Comparison of ENCODE assay signal across 8 mouse cellular contexts in genomic region chr10:60277207-60278005, GRCm38 (mm10). TPM values are rescaled to one million over a fixed set of nuclear protein-coding genes. Genes with fewer than 3 reads are reported as not detected.
A peak's percentile ranks its signal among the peaks of the same experiment; 100 is the strongest.
DNase-seq lines count a peak whose midpoint lies in the region; ATAC-seq and TF ChIP-seq lines count a peak whose summit lies in the region.

Psap (plus strand) TSS chr10:60277627.

- 2% methylated on average over 54 of the region's 54 CpGs for WGBS in forebrain, embryonic 12.5 days
- 3% methylated on average over 54 of the region's 54 CpGs for WGBS in heart, postnatal 0 days
- 2% methylated on average over 54 of the region's 54 CpGs for WGBS in liver, embryonic 16.5 days (ENCODE audit: insufficient replicate concordance)
- WGBS in neural tube, embryonic 13.5 days: 2% methylated on average over 54 of the region's 54 CpGs

- H3K27ac ChIP-seq in CH12.LX (ENCODE audit: insufficient read depth, low read depth): peak within 1 kb of the TSS; percentile 57
- H3K27ac ChIP-seq in forebrain, embryonic 12.5 days: peak within 1 kb of the TSS; percentile 92
- peak within 1 kb of the TSS; percentile 89 for H3K27ac ChIP-seq in heart, postnatal 0 days (ENCODE audit: low read depth)
- peak within 1 kb of the TSS; percentile 75 for H3K27ac ChIP-seq in liver, embryonic 16.5 days (ENCODE audit: low read length)
- peak within 1 kb of the TSS; percentile 96 for H3K27ac ChIP-seq in neural tube, embryonic 13.5 days (replicated peaks)
- H3K27ac ChIP-seq in testis, adult 2 months (ENCODE audit: control insufficient read depth, insufficient read depth, low read depth, low read length): peak within 1 kb of the TSS; percentile 84

- no peak for TF ChIP-seq RAD21 in CH12.LX (IDR thresholded peaks at IDR 0.05; ENCODE audit: low read depth, low read length)

- peak; percentile 93 for TF ChIP-seq POLR2A in CH12.LX (IDR thresholded peaks at IDR 0.05; ENCODE audit: low read depth, low read length)
- TF ChIP-seq POLR2A in testis, adult 2 months (IDR thresholded peaks at IDR 0.05; ENCODE audit: control insufficient read depth, low read depth, low read length): peak; percentile 88

- H3K36me3 ChIP-seq in CH12.LX (replicated peaks in 1 of 2; ENCODE audit: control insufficient read depth in 1 of 2, insufficient read depth in 1 of 2, low read length in 1 of 2): peaks cover 0 to 9% of the 10 kb centered on the region in 2 experiments
- H3K36me3 ChIP-seq in forebrain, embryonic 12.5 days (replicated peaks): no peaks in the 10 kb centered on the region; the same call in 1 of the 2 replicates
- 0 out of 2 replicates have a peak, but pooled peaks cover 4% of the 10 kb centered on the region for H3K36me3 ChIP-seq in heart, postnatal 0 days (replicated peaks; ENCODE audit: control insufficient read depth, insufficient read depth, low read length)
- H3K36me3 ChIP-seq in liver, embryonic 16.5 days (ENCODE audit: control insufficient read depth, insufficient read depth): no peaks in the 10 kb centered on the region
- peaks cover 3% of the 10 kb centered on the region; the same call in 1 of the 2 replicates for H3K36me3 ChIP-seq in neural tube, embryonic 13.5 days
- no peaks in the 10 kb centered on the region for H3K36me3 ChIP-seq in testis, adult 2 months (ENCODE audit: control insufficient read depth, insufficient read depth, low read length)

- peak; percentile 93 for ATAC-seq in forebrain, embryonic 12.5 days (ENCODE audit: low FRiP score)
- peak; percentile 94 for ATAC-seq in heart, postnatal 0 days (ENCODE audit: insufficient read depth, low read depth)
- ATAC-seq in liver, embryonic 16.5 days (ENCODE audit: low read depth): peak; percentile 91
- peak; percentile 88 for ATAC-seq in neural tube, embryonic 13.5 days (ENCODE audit: low read depth)

- H3K4me3 ChIP-seq in CH12.LX (replicated peaks in 1 of 3; ENCODE audit: low read depth in 2 of 3, low read length in 2 of 3, poor library complexity in 1 of 3): peak within 1 kb of the TSS; percentile 86 to 100 (median 93)
- peak within 1 kb of the TSS; percentile 79 for H3K4me3 ChIP-seq in forebrain, embryonic 12.5 days (replicated peaks)
- H3K4me3 ChIP-seq in heart, postnatal 0 days (ENCODE audit: low read depth, low read length): peak within 1 kb of the TSS; percentile 89
- H3K4me3 ChIP-seq in liver, embryonic 16.5 days (ENCODE audit: low read depth, low read length): peak within 1 kb of the TSS; percentile 84
- H3K4me3 ChIP-seq in neural tube, embryonic 13.5 days: peak within 1 kb of the TSS; percentile 84
- H3K4me3 ChIP-seq in testis, adult 2 months (ENCODE audit: control insufficient read depth, low read depth, low read length): peak within 1 kb of the TSS; percentile 92

- H3K9me3 ChIP-seq in CH12.LX (replicated peaks; ENCODE audit: low read length): no peaks in the 10 kb centered on the region
- H3K9me3 ChIP-seq in forebrain, embryonic 12.5 days: no peaks in the 10 kb centered on the region
- no peaks in the 10 kb centered on the region for H3K9me3 ChIP-seq in heart, postnatal 0 days (replicated peaks; ENCODE audit: control insufficient read depth, low read length)
- H3K9me3 ChIP-seq in liver, embryonic 16.5 days (replicated peaks; ENCODE audit: control insufficient read depth, low read length): no peaks in the 10 kb centered on the region
- H3K9me3 ChIP-seq in neural tube, embryonic 13.5 days: no peaks in the 10 kb centered on the region

- in situ Hi-C loops in CH12.LX (cut with MboI; ENCODE audit: low pct_ligation_motif_present, low pct_unique_long_range_greater_than_20kb, low sequenced_read_pairs): no loop called here

- TF ChIP-seq CTCF in CH12.LX (conservative IDR thresholded peaks at IDR 0.05 in 1 of 2, IDR thresholded peaks at IDR 0.05 in 1 of 2; ENCODE audit: low read depth in 2 of 2, low read length in 2 of 2): no peak
- TF ChIP-seq CTCF in heart, postnatal 0 days (IDR thresholded peaks at IDR 0.05; ENCODE audit: low read depth): no peak
- TF ChIP-seq CTCF in testis, adult 2 months (IDR thresholded peaks at IDR 0.05; ENCODE audit: control insufficient read depth, insufficient read depth, insufficient replicate concordance, low read depth, low read length): no peak

- no peak for TF ChIP-seq EP300 in CH12.LX (IDR thresholded peaks at IDR 0.05; ENCODE audit: low read length)
- TF ChIP-seq EP300 in heart, postnatal 0 days (IDR thresholded peaks at IDR 0.05; ENCODE audit: low read depth): 0 out of 2 replicates have a peak, but pooled peaks have one; percentile 72

- H3K4me2 ChIP-seq in CH12.LX (ENCODE audit: insufficient read depth, low read depth, poor library complexity, severe bottlenecking): peak within 1 kb of the TSS; percentile 85
- H3K4me2 ChIP-seq in forebrain, embryonic 12.5 days: peak within 1 kb of the TSS; percentile 92
- peak within 1 kb of the TSS; percentile 90 for H3K4me2 ChIP-seq in heart, postnatal 0 days (ENCODE audit: low read depth, low read length)
- peak within 1 kb of the TSS; percentile 68 for H3K4me2 ChIP-seq in liver, embryonic 16.5 days (ENCODE audit: low read depth, low read length)
- peak within 1 kb of the TSS; percentile 84 for H3K4me2 ChIP-seq in neural tube, embryonic 13.5 days

- dilution Hi-C loops in CH12.LX (cut with MboI; ENCODE audit: extremely low pct_ligation_motif_present, extremely low pct_unique_long_range_greater_than_20kb, low sequenced_read_pairs): no loop called here

- DNase-seq in CH12.LX (ENCODE audit: extremely low read depth): peak; percentile 92
- DNase-seq in c-Kit-positive CD71-positive TER-119-negative erythroid progenitor cells, embryonic 14.5 days (ENCODE audit: low read depth): peak; percentile 89
- DNase-seq in heart, postnatal 0 days (ENCODE audit: low spot score): peak; percentile 84
- DNase-seq in kidney, postnatal 4 days: peak; percentile 94 to 96

- no peaks in the 10 kb centered on the region for H3K27me3 ChIP-seq in CH12.LX (replicated peaks)
- no peaks in the 10 kb centered on the region for H3K27me3 ChIP-seq in forebrain, embryonic 12.5 days
- no peaks in the 10 kb centered on the region for H3K27me3 ChIP-seq in heart, postnatal 0 days (ENCODE audit: control insufficient read depth, insufficient read depth, low read length)
- H3K27me3 ChIP-seq in liver, embryonic 16.5 days (ENCODE audit: control insufficient read depth, insufficient read depth, low read depth, low read length): no peaks in the 10 kb centered on the region
- no peaks in the 10 kb centered on the region for H3K27me3 ChIP-seq in neural tube, embryonic 13.5 days
- H3K27me3 ChIP-seq in testis, adult 2 months (ENCODE audit: control insufficient read depth, insufficient read depth, low read length): no peaks in the 10 kb centered on the region

- H3K79me2 ChIP-seq in CH12.LX (replicated peaks; ENCODE audit: control insufficient read depth, extremely low read depth, insufficient read depth, poor library complexity, severe bottlenecking): peaks cover 49% of the 10 kb centered on the region

- H3K9ac ChIP-seq in CH12.LX (ENCODE audit: insufficient read depth, low read depth): peak within 1 kb of the TSS; percentile 78
- peak within 1 kb of the TSS; percentile 85 for H3K9ac ChIP-seq in forebrain, embryonic 12.5 days
- H3K9ac ChIP-seq in heart, postnatal 0 days (replicated peaks; ENCODE audit: low read depth, low read length): peak within 1 kb of the TSS; percentile 88
- peak within 1 kb of the TSS; percentile 88 for H3K9ac ChIP-seq in liver, embryonic 16.5 days (ENCODE audit: low read depth, low read length)
- H3K9ac ChIP-seq in neural tube, embryonic 13.5 days: peak within 1 kb of the TSS; percentile 93

- peaks cover 14 to 55% of the 10 kb centered on the region in 2 experiments for H3K4me1 ChIP-seq in CH12.LX (ENCODE audit: control insufficient read depth in 1 of 2, insufficient read depth in 2 of 2)
- H3K4me1 ChIP-seq in forebrain, embryonic 12.5 days: peaks cover 47% of the 10 kb centered on the region
- peaks cover 47% of the 10 kb centered on the region for H3K4me1 ChIP-seq in heart, postnatal 0 days (ENCODE audit: control insufficient read depth, insufficient read depth)
- H3K4me1 ChIP-seq in liver, embryonic 16.5 days (ENCODE audit: control insufficient read depth, low read depth, low read length): peaks cover 42% of the 10 kb centered on the region
- H3K4me1 ChIP-seq in neural tube, embryonic 13.5 days (replicated peaks): peaks cover 50% of the 10 kb centered on the region
- 0 out of 2 replicates have a peak, but pooled peaks cover 2% of the 10 kb centered on the region for H3K4me1 ChIP-seq in testis, adult 2 months (ENCODE audit: control insufficient read depth, insufficient read depth, low read length)

TF ChIP-seq in CH12.LX, 34 proteins besides CTCF, POLR2A, EP300 and RAD21 (continues in another document):
- TF ChIP-seq ZKSCAN1 (IDR thresholded peaks at IDR 0.05; ENCODE audit: borderline replicate concordance, low read depth, low read length) (no peak), TBP (conservative IDR thresholded peaks at IDR 0.05; ENCODE audit: low read depth, low read length) (peak; percentile 76; the same call in 1 of the 2 replicates), ETS1 (conservative IDR thresholded peaks at IDR 0.05; ENCODE audit: low read depth, low read length) (no peak), MAFK (IDR thresholded peaks at IDR 0.05; ENCODE audit: insufficient replicate concordance, low read length) (no peak), MAX (IDR thresholded peaks at IDR 0.05; ENCODE audit: low read length) (peak; percentile 91), ZC3H11A (IDR thresholded peaks at IDR 0.05; ENCODE audit: low read depth, low read length) (no peak), USF2 (conservative IDR thresholded peaks at IDR 0.05; ENCODE audit: low read depth, low read length) (peak; percentile 67), MEF2A (IDR thresholded peaks at IDR 0.05; ENCODE audit: borderline replicate concordance, low read depth, low read length) (peak; percentile 63), USF1 (IDR thresholded peaks at IDR 0.05; ENCODE audit: low read depth, low read length) (peak; percentile 83), ZMIZ1 (IDR thresholded peaks at IDR 0.05; ENCODE audit: low read depth, low read length) (peak; percentile 65; the same call in 1 of the 2 replicates), POLR2AphosphoS2 (IDR thresholded peaks at IDR 0.05; ENCODE audit: low read depth, low read length) (peak; percentile 67; the same call in 1 of the 2 replicates), ELF1 (IDR thresholded peaks at IDR 0.05; ENCODE audit: low read depth, low read length) (peak; percentile 24; the same call in 1 of the 2 replicates)

RNA-seq across cellular contexts. Expression of gene Psap, which starts in this region (rescaled TPM):
- total RNA-seq in CH12.LX (2012; rRNA removed) (300 and 318 TPM in 2 replicates), CH12.LX (2014; rRNA removed) (223 and 251 TPM in 2 replicates)
- polyA plus RNA-seq in CH12.LX (2012; ENCODE audit: insufficient read length, low read depth): 465 and 470 TPM in 2 replicates
- 86.9 and 90.5 TPM in 2 replicates for polyA plus RNA-seq in forebrain, embryonic 12.5 days (2016; fragmentation: Nextera tagmentation; extraction: Ambion mirVana)
- total RNA-seq in heart, postnatal 0 days (2014; rRNA removed; ENCODE audit: low replicate concordance): 464 and 479 TPM in 2 replicates
- polyA plus RNA-seq in heart, postnatal 0 days (2015; fragmentation: Nextera tagmentation; extraction: Ambion mirVana): 135 and 139 TPM in 2 replicates
- polyA plus RNA-seq in liver, embryonic 16.5 days (2015; fragmentation: Nextera tagmentation; extraction: Ambion mirVana): 82.2 and 83.5 TPM in 2 replicates
- 136 and 140 TPM in 2 replicates for polyA plus RNA-seq in neural tube, embryonic 13.5 days (2015; fragmentation: Nextera tagmentation; extraction: Ambion mirVana)
- polyA plus RNA-seq in testis, adult 2 months (2012; rRNA removed): 235 and 280 TPM in 2 replicates

Comparison
In these comparisons a context has a peak if more than half of its experiments do, and no peak if none do; other contexts are left out.
1. Peak in every context shown above with its lines: DNase-seq, ATAC-seq, H3K4me3 ChIP-seq and H3K27ac ChIP-seq.